Mouse (Mus musculus): ENCODE measurements around the gene Tbc1d7.

Gene Tbc1d7

GRCm38 (mm10) chr13:43171020-43171710 is at the start of gene Tbc1d7:
Tbc1d7 (minus strand) TSS chr13:43171501.
- DNase-seq: peak; percentile 99

DNA sequence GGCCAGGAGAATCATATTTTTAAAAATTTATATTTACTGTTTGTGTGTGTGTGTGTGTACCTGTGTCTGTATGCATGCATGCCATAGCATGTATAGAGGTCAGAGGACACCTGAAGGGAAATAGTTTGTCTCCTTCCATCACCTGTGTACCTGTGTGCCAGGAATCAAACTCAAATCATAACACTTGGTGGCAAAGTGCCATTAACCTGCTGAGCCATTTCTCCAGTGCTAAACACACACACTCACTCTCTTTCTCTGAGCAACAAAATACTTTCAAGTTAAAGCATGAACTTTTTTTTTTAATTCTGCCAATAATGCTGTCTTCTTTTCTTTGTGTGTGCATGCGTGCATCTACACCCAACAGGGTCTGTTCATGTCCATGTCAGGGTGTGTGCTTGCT is 49.3 kb upstream of the Tbc1d7 start:
- no peak for DNase-seq

- peak; percentile 60 to 65 for DNase-seq
These were observed 47.5 kb upstream of the Tbc1d7 start for GRCm38 (mm10) chr13:43218764-43219163.

DNA sequence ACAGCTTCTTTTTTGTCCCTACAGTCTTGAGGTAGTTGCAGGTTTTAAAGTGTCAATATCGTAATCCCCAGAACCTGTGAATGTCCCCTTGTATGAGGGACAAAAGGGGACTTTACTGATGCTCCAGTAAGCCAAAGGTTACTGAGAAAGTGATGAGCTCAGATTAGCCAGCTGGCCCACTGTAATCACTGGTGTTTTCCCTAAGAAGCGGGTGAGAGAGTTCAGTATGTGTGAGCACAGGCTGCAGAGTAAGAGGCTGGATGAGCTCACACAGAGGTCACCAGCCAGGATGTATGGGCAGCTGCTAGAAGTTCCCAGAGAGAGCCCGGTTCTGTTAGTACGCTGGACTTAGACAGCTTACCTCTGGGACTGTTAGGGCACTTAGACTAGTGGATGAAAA is 47.0 kb upstream of the Tbc1d7 start:
- no peak for DNase-seq

GRCm38 (mm10) chr13:43217686-43218085 is 46.4 kb upstream of the Tbc1d7 start:
- DNase-seq: no peak

DNA sequence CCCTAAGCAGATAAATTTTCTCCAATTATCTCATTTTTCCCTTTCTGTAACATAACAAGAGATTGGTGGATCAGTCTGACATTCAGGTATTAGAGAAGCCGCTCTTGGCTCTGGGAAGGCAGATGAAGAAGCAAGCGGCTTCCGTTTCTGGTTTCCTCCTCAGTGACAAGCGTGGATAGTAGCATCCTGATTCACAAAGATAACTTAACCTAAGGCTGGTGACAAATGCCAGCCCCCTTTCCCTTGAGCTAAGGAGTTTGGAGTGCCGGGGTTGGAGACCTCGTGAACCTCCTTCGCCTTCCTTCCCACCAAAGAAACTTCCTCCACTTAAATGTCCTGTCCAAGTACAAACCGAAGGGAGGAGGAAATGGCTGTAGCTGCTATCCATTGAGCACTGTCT is 45.8 kb upstream of the Tbc1d7 start:
- peak; percentile 23 to 43 for DNase-seq

DNA sequence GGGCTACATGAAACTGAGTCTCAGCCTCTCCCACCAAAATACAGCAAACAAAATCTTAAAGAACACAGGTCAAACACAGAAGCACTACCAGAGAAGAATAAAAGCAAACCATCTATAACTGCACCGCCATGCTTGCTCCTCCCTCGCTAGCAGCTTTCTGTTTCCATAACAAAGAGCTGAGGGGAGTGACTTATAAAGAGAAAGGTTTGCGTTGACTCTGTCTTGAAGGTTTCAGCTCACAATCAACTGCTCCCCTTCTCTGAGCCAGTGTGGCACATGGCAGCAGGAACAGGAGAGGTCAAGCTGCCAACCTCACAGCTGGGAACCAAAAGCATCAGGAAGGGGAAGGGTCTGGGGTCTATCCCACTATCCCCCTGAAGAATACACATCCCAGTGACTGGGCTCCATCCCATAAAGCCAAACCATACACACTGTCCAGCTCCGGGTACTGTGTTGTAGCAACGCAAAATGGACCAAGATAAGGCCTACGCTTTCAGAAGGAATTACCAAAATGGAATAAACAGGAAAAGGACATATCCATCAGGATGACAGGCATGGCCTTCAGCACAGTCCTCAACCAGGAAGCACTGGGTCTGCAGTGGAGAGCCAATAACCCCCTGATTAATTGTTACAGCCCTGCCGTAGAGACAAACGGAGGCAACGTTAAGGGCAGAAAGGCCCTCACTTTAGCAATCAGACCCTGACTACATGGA is 44.8 kb upstream of the Tbc1d7 start:
- no peak for DNase-seq

- DNase-seq: peak in 1 of 2 experiments; percentile 51
These were observed 44.1 kb upstream of the Tbc1d7 start for GRCm38 (mm10) chr13:43215144-43215993.

- peak; percentile 45 to 58 for DNase-seq
These were observed 41.0 kb upstream of the Tbc1d7 start for GRCm38 (mm10) chr13:43212338-43212737.

GRCm38 (mm10) chr13:43210956-43211355 is 39.7 kb upstream of the Tbc1d7 start:
- DNase-seq: peak in 1 of 2 experiments; percentile 3

- DNase-seq: peak in 1 of 2 experiments; percentile 21
These were observed 38.3 kb upstream of the Tbc1d7 start for GRCm38 (mm10) chr13:43209560-43209959.

GRCm38 (mm10) chr13:43208914-43209439 is 37.7 kb upstream of the Tbc1d7 start:
- peak in 1 of 2 experiments; percentile 21 for DNase-seq

DNA sequence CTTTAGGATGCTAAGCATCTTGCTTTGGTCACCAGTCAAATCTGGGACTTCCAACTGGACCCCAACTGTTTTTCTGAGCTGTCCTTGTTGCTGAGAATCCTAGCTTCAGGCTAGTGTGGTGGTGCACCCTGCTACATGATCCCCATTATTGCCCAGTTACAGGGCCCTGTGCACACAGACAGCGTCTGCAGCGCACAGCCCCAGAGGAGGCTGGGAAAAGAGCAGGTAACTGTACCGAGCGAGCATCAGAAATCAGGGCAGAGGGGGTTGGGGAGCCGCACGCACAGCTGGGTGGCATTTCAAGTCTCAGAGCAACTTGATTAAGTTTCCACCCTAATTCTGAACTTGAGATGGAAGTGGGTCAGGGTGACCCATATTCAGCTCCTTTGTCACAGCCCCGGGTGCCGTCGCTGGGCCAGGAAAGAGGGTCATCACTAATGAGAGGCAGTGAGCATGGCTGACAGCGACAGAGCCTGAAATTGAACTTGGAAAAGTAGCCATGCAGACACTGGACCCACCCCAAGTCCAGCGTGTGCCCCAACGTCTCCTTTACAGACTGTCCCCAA is 34.9 kb upstream of the Tbc1d7 start:
- peak in 1 of 2 experiments; percentile 22 for DNase-seq

- peak in 1 of 2 experiments; percentile 15 for DNase-seq
These were observed 32.3 kb upstream of the Tbc1d7 start for GRCm38 (mm10) chr13:43203641-43204040.

GRCm38 (mm10) chr13:43203234-43203633 is 31.9 kb upstream of the Tbc1d7 start:
- peak in 1 of 2 experiments; percentile 23 for DNase-seq

DNA sequence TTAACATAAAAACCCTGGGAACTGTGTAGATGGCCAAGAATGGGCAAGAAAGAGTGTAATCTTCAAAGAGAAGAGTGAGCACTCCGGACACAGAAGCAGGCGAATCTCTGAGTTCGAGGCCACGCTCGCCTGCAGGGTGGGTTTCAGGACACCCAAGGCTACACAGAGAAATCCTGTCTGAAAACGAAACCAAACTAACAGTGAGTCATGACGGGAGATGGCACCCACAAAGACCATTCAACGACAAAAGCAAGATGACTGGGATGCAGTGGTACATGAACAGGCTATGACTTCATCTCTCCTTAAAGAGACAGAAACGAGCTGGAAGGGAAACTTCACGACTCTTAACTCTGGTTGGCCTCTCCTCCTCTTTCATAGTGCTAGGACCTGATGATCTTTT is 31.1 kb upstream of the Tbc1d7 start:
- DNase-seq: peak in 1 of 2 experiments; percentile 2

DNA sequence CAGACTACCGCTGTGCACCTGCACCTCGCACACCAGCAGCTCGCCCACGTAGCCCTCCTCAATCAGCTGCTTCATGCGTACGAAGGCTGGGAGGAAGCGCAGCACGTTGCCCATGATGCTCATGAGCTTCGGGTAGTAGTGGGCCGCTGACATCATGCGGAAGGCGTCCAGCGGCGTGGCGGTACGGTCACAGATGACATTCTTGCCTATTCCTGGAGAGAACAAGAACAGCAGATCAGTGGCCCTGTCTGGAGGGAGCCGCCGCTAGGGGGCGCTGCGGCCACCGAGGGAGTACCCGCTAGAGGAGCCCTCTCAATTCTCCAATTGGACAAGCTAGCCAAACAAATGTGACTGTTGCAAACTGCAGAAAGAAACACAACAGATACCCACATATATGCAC is 29.7 kb upstream of the Tbc1d7 start:
- peak; percentile 55 to 58 for DNase-seq

GRCm38 (mm10) chr13:43200473-43200872 is 29.2 kb upstream of the Tbc1d7 start:
- DNase-seq: peak in 1 of 2 experiments; percentile 46

DNA sequence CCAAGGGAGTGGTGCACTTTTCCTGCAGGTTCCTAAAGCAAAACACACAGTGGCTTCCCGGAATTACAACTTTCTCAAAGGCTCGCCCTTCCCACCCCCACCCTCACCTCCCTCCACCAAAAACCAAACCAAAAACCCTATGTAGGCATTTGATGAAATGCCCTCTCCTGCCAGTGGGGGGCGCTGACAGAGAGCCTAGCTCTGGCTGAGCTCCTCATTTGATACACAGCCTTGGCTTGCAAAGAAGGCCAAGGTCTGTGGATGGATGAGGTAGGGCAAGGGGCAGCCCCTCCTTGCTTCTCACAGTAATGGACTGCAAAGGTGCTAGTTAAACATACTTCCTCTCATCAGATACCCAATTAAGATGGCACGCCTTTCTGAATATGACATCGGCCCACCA is 28.4 kb upstream of the Tbc1d7 start:
- DNase-seq: peak; percentile 48 to 76

- DNase-seq: peak in 1 of 2 experiments; percentile 22
These were observed 28.0 kb upstream of the Tbc1d7 start for GRCm38 (mm10) chr13:43199282-43199681.

- DNase-seq: peak in 1 of 2 experiments; percentile 30
These were observed 25.9 kb upstream of the Tbc1d7 start for GRCm38 (mm10) chr13:43197187-43197586.

DNA sequence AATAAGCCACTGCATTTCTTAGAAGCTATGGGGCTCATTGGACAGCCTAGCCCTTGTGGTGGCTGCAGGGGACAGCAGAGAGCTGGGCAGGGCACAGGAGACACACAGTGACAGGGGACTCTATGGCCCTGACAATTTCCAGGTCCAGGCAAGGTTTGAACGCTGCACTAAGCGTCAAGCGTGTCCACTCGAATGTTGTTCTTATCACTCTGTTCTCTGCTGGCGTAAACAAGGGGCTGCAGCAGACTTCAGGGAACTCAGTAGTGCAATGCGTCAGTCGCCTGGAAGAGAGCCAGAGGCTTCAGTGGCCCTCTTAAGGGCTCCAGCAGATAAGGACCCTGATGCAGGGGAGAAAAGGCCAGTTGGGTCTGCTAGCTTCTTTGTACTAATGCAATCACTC is 24.7 kb upstream of the Tbc1d7 start:
- DNase-seq: peak in 1 of 2 experiments; percentile 36

Measured in kidney, postnatal 25 days (tissue).